Mouse (Mus musculus) limb, embryonic 12.5 days (tissue): ENCODE results near the gene Gm15130. TPM values are rescaled to one million over a fixed set of nuclear protein-coding genes. Genes with fewer than 3 reads are reported as not detected.

Experiments
- ATAC-seq: fragments of 200-750 bp; cut with Nextera tagmentation; 2 replicates; pipeline ENCODE4 v1.8.0; 2017; ENCODE audit warnings: low read depth, moderate TSS enrichment; ENCODE audit not compliant: insufficient number of reproducible peaks, insufficient read depth, low FRiP score, low TSS enrichment
- H3K27ac ChIP-seq: fragments of 300-500 bp; sonication (generic); 2 replicates; pipeline ENCODE4 v1.5.1; 2016; ENCODE audit warnings: mild to moderate bottlenecking, moderate library complexity
- H3K27me3 ChIP-seq: fragments of 300-500 bp; sonication (generic); 2 replicates; pipeline ENCODE4 v1.6.1; 2016; ENCODE audit warnings: mild to moderate bottlenecking, moderate library complexity
- H3K36me3 ChIP-seq: fragments of 300-500 bp; sonication (generic); 2 replicates; pipeline ENCODE4 v1.6.1; 2016; ENCODE audit warnings: mild to moderate bottlenecking, moderate library complexity
- H3K4me1 ChIP-seq: fragments of 300-500 bp; sonication (generic); replicated peaks from 2 replicates; pipeline ENCODE4 v1.6.1; 2016
- H3K4me2 ChIP-seq: fragments of 300-500 bp; sonication (generic); 2 replicates; pipeline ENCODE4 v1.6.1; 2016; ENCODE audit warnings: mild to moderate bottlenecking, moderate library complexity
- H3K4me3 ChIP-seq: fragments of 300-500 bp; sonication (generic); replicated peaks from 2 replicates; pipeline ENCODE4 v1.5.1; 2016; ENCODE audit warnings: mild to moderate bottlenecking
- H3K9ac ChIP-seq: fragments of 300-500 bp; sonication (generic); replicated peaks from 2 replicates; pipeline ENCODE4 v1.6.1; 2016; ENCODE audit warnings: mild to moderate bottlenecking, moderate library complexity
- H3K9me3 ChIP-seq: fragments of 300-500 bp; sonication (generic); 2 replicates; pipeline ENCODE4 v1.6.1; 2016; ENCODE audit warnings: mild to moderate bottlenecking, moderate library complexity
- WGBS: fragments of 180-500 bp; shearing (Covaris S2); methylation state at CpG from one replicate; pipeline ENCODE4 v1.1.7; 2016; 5-methylcytosine and 5-hydroxymethylcytosine counted together
- polyA plus RNA-seq: library from polyadenylated mRNA; unstranded; fragments of >200 nt; fragmentation: Nextera tagmentation; extraction: Ambion mirVana; gene quantifications from 2 replicates; pipeline ENCODE4 v1.2.1, GENCODE M21; 2016

Gm15130 gene
- not detected in 2 replicates for polyA plus RNA-seq

GRCm38 (mm10) chr2:111152836-111153235 is at the start of gene Gm15130:
Gm15130 (minus strand) TSS chr2:111152936.
- Histone ChIP-seq H3K9ac (no peak within 1 kb of the TSS), H3K4me3 (no peak within 1 kb of the TSS), H3K27ac (no peak within 1 kb of the TSS), H3K36me3 (no peaks in the 10 kb centered on the region), H3K4me2 (no peak within 1 kb of the TSS), H3K27me3 (no peaks in the 10 kb centered on the region), H3K9me3 (no peaks in the 10 kb centered on the region), H3K4me1 (no peaks in the 10 kb centered on the region)
- ATAC-seq: no peak
- WGBS: 82% methylated on average over 2 of the region's 2 CpGs

- no peaks in the 10 kb centered on the region for H3K27me3 ChIP-seq
- WGBS: 98% methylated on average over 11 of the region's 11 CpGs
- no peak overlapping the region for H3K4me3 ChIP-seq
- no peaks in the 10 kb centered on the region for H3K4me1 ChIP-seq
- H3K9ac ChIP-seq: no peak overlapping the region
- ATAC-seq: no peak
- no peaks in the 10 kb centered on the region for H3K9me3 ChIP-seq
- no peak overlapping the region for H3K27ac ChIP-seq
- H3K4me2 ChIP-seq: no peak overlapping the region
- no peaks in the 10 kb centered on the region for H3K36me3 ChIP-seq
These were observed 29.3 kb upstream of the Gm15130 start for GRCm38 (mm10) chr2:111182068-111182467.

GRCm38 (mm10) chr2:111135739-111136138 is 17.0 kb downstream of the Gm15130 start:
- Histone ChIP-seq H3K4me3 (no peak overlapping the region), H3K27me3 (no peaks in the 10 kb centered on the region), H3K4me1 (no peaks in the 10 kb centered on the region), H3K9ac (no peak overlapping the region), H3K36me3 (no peaks in the 10 kb centered on the region), H3K9me3 (no peaks in the 10 kb centered on the region), H3K27ac (no peak overlapping the region), H3K4me2 (no peak overlapping the region)
- 21% methylated on average over 5 of the region's 5 CpGs for WGBS
- ATAC-seq: peak; percentile 73; the same call in 1 of the 2 replicates

- H3K9me3 ChIP-seq: no peaks in the 10 kb centered on the region
- H3K27me3 ChIP-seq: no peaks in the 10 kb centered on the region
- H3K4me3 ChIP-seq: no peak within 1 kb of the TSS
- no peak for ATAC-seq
- no peak within 1 kb of the TSS for H3K27ac ChIP-seq
- no peaks in the 10 kb centered on the region for H3K4me1 ChIP-seq
- no peak within 1 kb of the TSS for H3K9ac ChIP-seq
- no peak within 1 kb of the TSS for H3K4me2 ChIP-seq
- no peaks in the 10 kb centered on the region for H3K36me3 ChIP-seq
These were observed 46.9 kb downstream of the Gm15130 start, which contains the start of gene Gm13941 for GRCm38 (mm10) chr2:111105882-111106281. Gm13941 (minus strand) TSS chr2:111105982.

Other genes with a start within 250 kb of the Gm15130 start
- 0.21 and 0.23 TPM in 2 replicates for gene Ano3, start 202.0 kb downstream of the Gm15130 start, polyA plus RNA-seq
- gene Gm13941, start 47.0 kb downstream of the Gm15130 start, polyA plus RNA-seq: not detected in 2 replicates
- not detected in 2 replicates for gene 4930430A15Rik, start 76.7 kb upstream of the Gm15130 start, polyA plus RNA-seq
- gene Olfr1275, start 82.3 kb upstream of the Gm15130 start, polyA plus RNA-seq: not detected in 2 replicates
- gene Olfr1276, start 101.6 kb upstream of the Gm15130 start, polyA plus RNA-seq: not detected in 2 replicates
- not detected in 2 replicates for gene Olfr1277, start 121.2 kb upstream of the Gm15130 start, polyA plus RNA-seq
- gene Olfr1278, start 137.2 kb upstream of the Gm15130 start, polyA plus RNA-seq: not detected in 2 replicates
- gene Olfr1279, start 147.7 kb upstream of the Gm15130 start, polyA plus RNA-seq: not detected in 2 replicates
- gene Olfr1280, start 161.1 kb upstream of the Gm15130 start, polyA plus RNA-seq: not detected in 2 replicates
- not detected in 2 replicates for gene Olfr1281, start 173.6 kb upstream of the Gm15130 start, polyA plus RNA-seq
- gene Olfr1282, start 183.1 kb upstream of the Gm15130 start, polyA plus RNA-seq: not detected in 2 replicates
- gene Olfr1283, start 213.9 kb upstream of the Gm15130 start, polyA plus RNA-seq: not detected in 2 replicates
- gene Olfr1284, start 222.6 kb upstream of the Gm15130 start, polyA plus RNA-seq: not detected in 2 replicates